Mouse (Mus musculus): ENCODE measurements around the gene Ifngr2. TPM values are rescaled to one million over a fixed set of nuclear protein-coding genes. Genes with fewer than 3 reads are reported as not detected.

Gene Ifngr2
- total RNA-seq (2014; rRNA removed; ENCODE audit: low replicate concordance) (77.7 and 87.6 TPM in 2 replicates), polyA plus RNA-seq (2015; fragmentation: Nextera tagmentation; extraction: Ambion mirVana) (149 and 175 TPM in 2 replicates)

DNA sequence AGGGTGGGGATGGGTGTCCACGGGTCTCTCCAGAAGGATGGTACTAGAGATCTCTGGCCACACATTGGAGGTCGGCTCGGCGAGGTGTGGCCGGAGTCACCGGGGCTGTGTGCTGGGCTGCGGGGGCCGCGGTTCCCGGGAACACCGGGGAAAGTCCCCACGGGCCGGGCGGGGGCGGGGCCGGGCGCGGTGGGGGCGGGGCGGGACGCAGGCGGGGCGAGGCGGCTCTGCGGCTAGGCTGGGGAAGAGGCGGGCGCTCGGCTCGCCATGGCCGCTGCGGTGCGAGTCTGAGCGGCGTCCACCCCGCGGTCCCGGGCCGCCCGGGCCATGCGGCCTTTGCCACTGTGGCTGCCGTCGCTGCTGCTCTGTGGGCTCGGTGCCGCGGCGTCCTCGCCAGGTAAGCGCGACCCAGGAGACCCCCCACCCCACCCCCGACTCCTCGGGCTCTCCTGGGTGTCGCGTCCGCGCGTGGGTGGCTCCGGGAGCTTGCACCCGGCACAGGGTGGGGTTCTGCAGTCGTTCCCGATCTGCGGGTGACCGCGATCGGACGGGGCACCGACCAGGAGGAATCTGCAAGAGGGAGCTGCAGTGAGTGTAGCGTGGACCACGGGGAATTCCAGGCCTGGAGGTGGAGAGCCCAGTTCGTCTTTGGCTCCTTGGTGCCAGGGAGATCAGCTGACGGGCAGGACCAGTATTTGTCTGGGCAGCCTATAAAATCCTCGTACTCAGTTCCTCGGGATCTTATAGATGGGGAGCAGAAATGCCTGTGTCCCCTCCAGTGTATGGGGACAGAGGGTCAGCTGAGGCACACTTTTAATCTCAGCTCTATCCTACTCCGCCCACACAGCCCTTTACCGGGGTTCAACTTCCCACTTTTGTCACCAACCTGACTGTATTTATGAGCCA lies at the start of gene Ifngr2:
Gene Ifngr2, plus strand, starts transcription at position 237 of the 906 bp plus-strand sequence.
- H3K4me2 ChIP-seq (ENCODE audit: low read depth, low read length) = peak within 1 kb of the TSS; percentile 92
- H3K9me3 ChIP-seq (replicated peaks; ENCODE audit: control insufficient read depth, low read length) = no peaks in the 10 kb centered on the region
- DNase-seq (ENCODE audit: low spot score) (peak; percentile 63), ATAC-seq (ENCODE audit: insufficient read depth, low read depth) (peak; percentile 88)
- H3K4me3 ChIP-seq (ENCODE audit: low read depth, low read length) = peak within 1 kb of the TSS; percentile 84
- H3K27me3 ChIP-seq (ENCODE audit: control insufficient read depth, insufficient read depth, low read length) = no peaks in the 10 kb centered on the region
- H3K27ac ChIP-seq (ENCODE audit: low read depth) = peak within 1 kb of the TSS; percentile 93
- H3K4me1 ChIP-seq (ENCODE audit: control insufficient read depth, insufficient read depth) = peaks cover 48% of the 10 kb centered on the region
- peak within 1 kb of the TSS; percentile 89 for H3K9ac ChIP-seq (replicated peaks; ENCODE audit: low read depth, low read length)
- TF ChIP-seq CTCF (IDR thresholded peaks at IDR 0.05; ENCODE audit: low read depth) (no peak), EP300 (IDR thresholded peaks at IDR 0.05; ENCODE audit: low read depth) (no peak)
- under 1% methylated on average over 45 of the region's 74 CpGs for WGBS
- H3K36me3 ChIP-seq (replicated peaks; ENCODE audit: control insufficient read depth, insufficient read depth, low read length) = no peaks in the 10 kb centered on the region

DNA sequence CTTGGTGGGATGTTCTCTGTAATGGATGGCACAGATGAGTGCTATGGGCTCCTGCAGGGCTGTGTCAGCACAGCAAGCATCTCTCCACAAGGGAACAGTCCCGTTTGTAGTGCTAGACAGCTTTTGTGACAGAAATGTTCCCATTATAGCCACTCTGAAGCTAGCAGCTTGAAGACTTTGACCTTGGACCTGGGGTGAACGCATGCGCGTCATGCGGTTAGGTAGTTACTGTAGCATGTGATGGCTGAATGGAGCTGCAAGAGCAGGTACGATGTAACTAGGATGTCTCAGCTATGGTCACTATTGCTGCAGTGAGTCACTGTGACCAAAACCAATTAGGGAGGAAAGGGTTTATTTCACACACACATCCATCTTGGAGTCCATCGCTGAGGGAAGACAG lies 48.8 kb upstream of the Ifngr2 start:
- DNase-seq (ENCODE audit: low spot score) = no peak
- Histone ChIP-seq H3K4me2 (ENCODE audit: low read depth, low read length) (no peak overlapping the region), H3K9ac (replicated peaks; ENCODE audit: low read depth, low read length) (no peak overlapping the region), H3K4me3 (ENCODE audit: low read depth, low read length) (no peak overlapping the region), H3K4me1 (ENCODE audit: control insufficient read depth, insufficient read depth) (no peaks in the 10 kb centered on the region), H3K9me3 (replicated peaks; ENCODE audit: control insufficient read depth, low read length) (no peaks in the 10 kb centered on the region), H3K36me3 (replicated peaks; ENCODE audit: control insufficient read depth, insufficient read depth, low read length) (peaks cover 92% of the 10 kb centered on the region), H3K27me3 (ENCODE audit: control insufficient read depth, insufficient read depth, low read length) (no peaks in the 10 kb centered on the region), H3K27ac (ENCODE audit: low read depth) (no peak overlapping the region)
- no peak for ATAC-seq (ENCODE audit: insufficient read depth, low read depth)
- TF ChIP-seq EP300 (IDR thresholded peaks at IDR 0.05; ENCODE audit: low read depth) = no peak
- TF ChIP-seq CTCF (IDR thresholded peaks at IDR 0.05; ENCODE audit: low read depth) = no peak
- WGBS = 86% methylated on average over 7 of the region's 7 CpGs

DNA sequence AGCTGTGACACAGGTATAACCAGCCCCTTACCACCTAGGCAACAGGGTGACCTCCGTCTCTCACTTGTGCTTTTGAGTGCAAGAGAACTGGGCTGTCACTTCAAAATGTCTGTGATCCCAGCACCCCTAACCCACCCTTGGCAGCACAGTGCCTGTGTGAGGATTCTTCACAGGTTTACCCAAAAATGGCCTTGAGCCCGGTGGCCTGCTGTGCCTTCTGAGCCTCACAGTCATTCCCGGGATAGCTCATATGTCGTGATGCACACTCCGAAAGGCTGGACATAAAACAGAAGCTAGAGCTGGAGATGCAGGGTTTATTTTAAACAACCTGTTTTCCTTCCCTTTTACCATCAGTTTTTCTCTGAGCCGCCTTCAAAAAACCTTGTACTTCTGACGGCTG lies 42.2 kb upstream of the Ifngr2 start:
- WGBS = 81% methylated on average over 7 of the region's 7 CpGs
- ATAC-seq (ENCODE audit: insufficient read depth, low read depth) (no peak), DNase-seq (ENCODE audit: low spot score) (no peak)
- Histone ChIP-seq H3K4me1 (ENCODE audit: control insufficient read depth, insufficient read depth) (no peaks in the 10 kb centered on the region; the same call in 1 of the 2 replicates), H3K9ac (replicated peaks; ENCODE audit: low read depth, low read length) (no peak overlapping the region), H3K4me3 (ENCODE audit: low read depth, low read length) (no peak overlapping the region), H3K27me3 (ENCODE audit: control insufficient read depth, insufficient read depth, low read length) (no peaks in the 10 kb centered on the region), H3K9me3 (replicated peaks; ENCODE audit: control insufficient read depth, low read length) (no peaks in the 10 kb centered on the region), H3K36me3 (replicated peaks; ENCODE audit: control insufficient read depth, insufficient read depth, low read length) (peaks cover 67% of the 10 kb centered on the region), H3K4me2 (ENCODE audit: low read depth, low read length) (no peak overlapping the region), H3K27ac (ENCODE audit: low read depth) (no peak overlapping the region)
- TF ChIP-seq EP300 (IDR thresholded peaks at IDR 0.05; ENCODE audit: low read depth) (no peak), CTCF (IDR thresholded peaks at IDR 0.05; ENCODE audit: low read depth) (no peak)

DNA sequence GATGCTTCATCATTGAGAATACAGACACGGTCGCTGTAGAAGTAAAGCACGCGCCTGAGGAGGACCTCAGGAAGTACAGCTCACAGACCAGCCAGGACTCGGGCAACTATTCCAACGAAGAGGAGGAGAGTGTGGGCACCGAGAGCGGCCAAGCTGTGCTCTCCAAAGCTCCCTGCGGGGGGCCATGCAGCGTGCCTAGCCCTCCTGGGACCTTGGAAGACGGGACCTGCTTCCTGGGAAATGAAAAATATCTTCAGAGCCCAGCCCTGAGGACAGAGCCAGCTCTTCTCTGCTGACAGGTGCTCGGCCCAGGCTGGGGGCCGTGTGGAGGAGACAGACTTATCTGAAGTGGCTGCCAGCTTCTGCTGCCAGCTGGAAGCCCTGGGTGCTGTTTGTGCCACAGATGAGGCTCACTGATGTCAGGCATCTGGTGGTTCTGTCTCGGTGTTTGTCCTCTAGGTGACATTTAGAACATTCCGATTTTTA lies 41.7 kb upstream of the Ifngr2 start:
- DNase-seq (ENCODE audit: low spot score) = peak; percentile 39
- Histone ChIP-seq H3K4me2 (ENCODE audit: low read depth, low read length) (no peak overlapping the region), H3K4me3 (ENCODE audit: low read depth, low read length) (no peak overlapping the region), H3K4me1 (ENCODE audit: control insufficient read depth, insufficient read depth) (no peaks in the 10 kb centered on the region; the same call in 1 of the 2 replicates), H3K9me3 (replicated peaks; ENCODE audit: control insufficient read depth, low read length) (no peaks in the 10 kb centered on the region), H3K36me3 (replicated peaks; ENCODE audit: control insufficient read depth, insufficient read depth, low read length) (peaks cover 62% of the 10 kb centered on the region), H3K27ac (ENCODE audit: low read depth) (peak overlapping the region; percentile 65), H3K9ac (replicated peaks; ENCODE audit: low read depth, low read length) (no peak overlapping the region), H3K27me3 (ENCODE audit: control insufficient read depth, insufficient read depth, low read length) (no peaks in the 10 kb centered on the region)
- peak; percentile 76 for ATAC-seq (ENCODE audit: insufficient read depth, low read depth)
- 64% methylated on average over 15 of the region's 15 CpGs for WGBS
- TF ChIP-seq CTCF (IDR thresholded peaks at IDR 0.05; ENCODE audit: low read depth) (no peak), EP300 (IDR thresholded peaks at IDR 0.05; ENCODE audit: low read depth) (no peak)

DNA sequence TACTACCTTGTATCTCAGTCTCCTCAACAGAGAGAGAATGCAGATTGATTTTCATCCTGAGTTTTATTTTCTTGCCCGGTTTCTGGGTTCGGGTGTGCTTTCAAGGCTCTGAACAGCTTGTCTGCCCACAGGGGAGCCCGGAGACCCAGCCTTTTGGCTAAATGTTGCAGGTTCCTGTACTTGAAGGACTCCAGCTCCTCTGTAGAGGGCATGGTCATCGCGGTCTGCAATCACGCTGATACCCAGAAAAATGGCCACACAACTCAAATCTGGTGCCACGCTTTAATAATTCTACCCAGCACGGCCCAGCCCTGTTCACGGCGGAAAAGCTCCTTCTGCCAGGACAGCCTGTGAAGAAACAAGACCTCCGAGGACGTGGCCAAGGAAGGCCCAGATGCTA lies 40.5 kb upstream of the Ifngr2 start:
- DNase-seq (ENCODE audit: low spot score) = no peak
- Histone ChIP-seq H3K27me3 (ENCODE audit: control insufficient read depth, insufficient read depth, low read length) (no peaks in the 10 kb centered on the region), H3K27ac (ENCODE audit: low read depth) (no peak overlapping the region), H3K9ac (replicated peaks; ENCODE audit: low read depth, low read length) (no peak overlapping the region), H3K4me2 (ENCODE audit: low read depth, low read length) (no peak overlapping the region), H3K4me1 (ENCODE audit: control insufficient read depth, insufficient read depth) (no peaks in the 10 kb centered on the region; the same call in 1 of the 2 replicates), H3K9me3 (replicated peaks; ENCODE audit: control insufficient read depth, low read length) (no peaks in the 10 kb centered on the region), H3K4me3 (ENCODE audit: low read depth, low read length) (no peak overlapping the region), H3K36me3 (replicated peaks; ENCODE audit: control insufficient read depth, insufficient read depth, low read length) (peaks cover 50% of the 10 kb centered on the region)
- no peak for ATAC-seq (ENCODE audit: insufficient read depth, low read depth)
- no peak for TF ChIP-seq CTCF (IDR thresholded peaks at IDR 0.05; ENCODE audit: low read depth)
- no peak for TF ChIP-seq EP300 (IDR thresholded peaks at IDR 0.05; ENCODE audit: low read depth)
- WGBS = 97% methylated on average over 12 of the region's 12 CpGs

All from heart, postnatal 0 days (tissue).